Mouse (Mus musculus): ENCODE measurements around the gene Fcrl5.

GRCm38 (mm10) chr3:87487392-87487791, 51.8 kb downstream of the Fcrl5 start:
- TF ChIP-seq CTCF (IDR thresholded peaks at IDR 0.05; ENCODE audit: control insufficient read depth, insufficient read depth, insufficient read length) (no peak), MAX (IDR thresholded peaks at IDR 0.05) (no peak)

All from C2C12 (cell line).